Mouse (Mus musculus): ENCODE data around the gene Gm28635.

DNA sequence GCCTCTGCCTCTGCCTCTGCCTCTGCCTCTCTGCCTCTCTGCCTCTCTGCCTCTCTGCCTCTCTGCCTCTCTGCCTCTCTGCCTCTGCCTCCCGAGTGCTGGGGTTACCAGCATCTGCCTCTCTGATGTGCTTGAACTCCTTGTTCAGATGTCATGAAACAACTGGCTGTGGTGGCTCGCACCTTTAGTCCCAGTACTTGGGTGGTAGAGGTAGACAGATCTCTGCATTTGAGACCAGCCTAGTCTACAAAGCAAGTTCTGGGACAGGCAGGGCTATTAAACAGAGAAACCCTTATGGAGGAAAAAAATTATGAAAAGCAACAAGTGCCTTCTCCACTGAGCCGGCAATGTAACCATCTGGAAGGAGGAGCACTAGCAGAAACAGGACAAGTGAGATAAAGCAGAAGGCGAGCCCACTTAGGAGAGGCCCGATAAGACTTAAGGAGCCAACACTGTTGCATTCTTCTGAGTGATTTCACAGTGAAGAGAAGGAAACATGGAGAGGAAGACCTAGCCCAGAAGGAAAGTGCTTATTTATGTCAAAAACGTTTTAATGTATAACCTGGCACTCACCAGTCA, 4.9 kb upstream of the Gm28635 start:
- no peak for TF ChIP-seq CTCF (IDR thresholded peaks at IDR 0.05; ENCODE audit: low read depth, low read length)
- TF ChIP-seq POLR2AphosphoS5 (IDR thresholded peaks at IDR 0.05; ENCODE audit: insufficient replicate concordance, low read depth, low read length), result no peak
- TF ChIP-seq GATA1 (IDR thresholded peaks at IDR 0.05; ENCODE audit: borderline replicate concordance, low read length), result no peak
- TF ChIP-seq TAL1 (conservative IDR thresholded peaks at IDR 0.05; ENCODE audit: low read depth, low read length), result no peak
- TF ChIP-seq GATA2 (IDR thresholded peaks at IDR 0.05; ENCODE audit: borderline replicate concordance, low read depth, low read length), result no peak

Data from G1E (cell line).